Mouse (Mus musculus) heart, embryonic 15.5 days (tissue): ENCODE data around the gene Ppm1e. TPM values are rescaled to one million over a fixed set of nuclear protein-coding genes. Genes with fewer than 3 reads are reported as not detected.
A peak's percentile ranks its signal among the peaks of the same experiment; 100 is the strongest.

Source experiments
- ATAC-seq: fragments of 200-750 bp; cut with Nextera tagmentation; replicated peaks from 2 replicates; pipeline ENCODE4 v1.8.0; 2017; ENCODE audit warnings: low read depth, moderate TSS enrichment; ENCODE audit not compliant: insufficient number of reproducible peaks, insufficient read depth, low FRiP score
- H3K27ac ChIP-seq: fragments of 300-500 bp; sonication (generic); 2 replicates; pipeline ENCODE4 v1.5.1; 2015; ENCODE audit warnings: mild to moderate bottlenecking, inconsistent platforms
- H3K27me3 ChIP-seq: fragments of 300-500 bp; sonication (generic); 2 replicates; pipeline ENCODE4 v1.6.1; 2015; ENCODE audit warnings: inconsistent platforms
- H3K36me3 ChIP-seq: fragments of 300-500 bp; sonication (generic); 2 replicates; pipeline ENCODE4 v1.6.1; 2015; ENCODE audit warnings: mild to moderate bottlenecking, inconsistent platforms
- H3K4me1 ChIP-seq: fragments of 300-500 bp; sonication (generic); replicated peaks from 2 replicates; pipeline ENCODE4 v1.6.1; 2015; ENCODE audit warnings: inconsistent platforms
- H3K4me2 ChIP-seq: fragments of 300-500 bp; sonication (generic); 2 replicates; pipeline ENCODE4 v1.6.1; 2015; ENCODE audit warnings: inconsistent platforms, mild to moderate bottlenecking, moderate library complexity
- H3K4me3 ChIP-seq: fragments of 300-500 bp; sonication (generic); 2 replicates; pipeline ENCODE4 v1.5.1; 2015; ENCODE audit warnings: mild to moderate bottlenecking, inconsistent platforms
- H3K9ac ChIP-seq: fragments of 300-500 bp; sonication (generic); 2 replicates; pipeline ENCODE4 v1.6.1; 2015; ENCODE audit warnings: mild to moderate bottlenecking, inconsistent platforms
- H3K9me3 ChIP-seq: fragments of 300-500 bp; sonication (generic); replicated peaks from 2 replicates; pipeline ENCODE4 v1.6.1; 2016; ENCODE audit warnings: inconsistent platforms
- WGBS: fragments of 180-500 bp; shearing (Covaris S2); methylation state at CpG from one replicate; pipeline ENCODE4 v1.1.7; 2015; ENCODE audit warnings: mixed read lengths; 5-methylcytosine and 5-hydroxymethylcytosine counted together
- polyA plus RNA-seq: library from polyadenylated mRNA; unstranded; fragments of >200 nt; fragmentation: Nextera tagmentation; extraction: Ambion mirVana; gene quantifications from 2 replicates; pipeline ENCODE4 v1.2.1, GENCODE M21; 2015

Gene Ppm1e
- polyA plus RNA-seq, 1 experiment from 2014 or later, result 6.2 TPM

DNA sequence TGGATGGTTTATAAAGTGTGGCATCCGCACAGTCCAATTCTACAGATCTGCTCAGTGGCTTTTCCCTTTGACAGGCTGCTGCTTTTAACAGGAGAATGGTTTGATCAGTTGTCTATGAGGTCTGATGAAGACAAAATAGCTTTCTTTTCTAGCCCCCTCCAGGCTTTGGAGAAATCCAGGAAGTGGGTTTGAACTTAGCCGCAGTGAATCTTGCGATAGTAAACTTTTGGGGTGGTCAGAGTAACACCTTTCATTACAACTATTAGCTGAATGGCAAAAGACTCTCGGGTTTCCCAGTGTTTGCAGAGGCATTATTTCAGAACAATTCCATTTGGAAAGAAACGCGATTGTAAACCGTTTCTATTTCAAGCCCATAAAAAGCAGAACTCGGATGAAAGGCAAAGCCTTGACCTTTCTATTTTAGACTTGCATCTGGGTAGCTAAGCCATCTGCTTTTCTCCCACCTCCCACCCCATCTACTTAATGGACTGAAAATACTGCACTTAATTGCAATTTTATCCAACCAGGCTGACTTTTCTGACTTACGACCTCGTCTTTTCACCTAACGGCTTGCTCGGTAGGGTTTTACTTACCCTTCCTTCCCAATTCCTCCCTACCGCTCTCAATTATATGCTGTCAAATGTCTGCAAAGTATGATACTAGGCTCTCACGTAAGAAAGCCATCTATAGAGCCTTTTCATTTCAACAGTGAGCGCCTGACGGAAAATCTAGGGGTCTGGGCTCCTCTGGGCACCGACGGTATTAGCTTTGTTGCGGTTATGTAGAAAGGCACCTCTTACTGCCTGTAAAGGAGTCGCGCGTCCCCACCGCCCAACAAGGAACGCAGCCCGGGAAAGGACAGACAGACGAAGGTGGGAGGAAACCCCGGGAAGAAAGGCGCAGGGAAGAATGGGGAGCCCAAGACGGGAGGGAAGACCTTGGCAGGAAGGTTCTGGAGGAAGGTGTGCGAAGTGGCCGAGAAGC, 1.2 kb downstream of the Ppm1e start:
- 6% methylated on average over 31 of the region's 31 CpGs for WGBS
- no peak for ATAC-seq
- Histone ChIP-seq H3K27ac (peak overlapping the region; percentile 48; the same call in 1 of the 2 replicates), H3K9ac (peak overlapping the region; percentile 65), H3K36me3 (no peaks in the 10 kb centered on the region), H3K27me3 (peaks cover 8% of the 10 kb centered on the region; the same call in 1 of the 2 replicates), H3K4me1 (peaks cover 14% of the 10 kb centered on the region), H3K9me3 (no peaks in the 10 kb centered on the region), H3K4me2 (peak overlapping the region; percentile 77), H3K4me3 (peak overlapping the region; percentile 65)

DNA sequence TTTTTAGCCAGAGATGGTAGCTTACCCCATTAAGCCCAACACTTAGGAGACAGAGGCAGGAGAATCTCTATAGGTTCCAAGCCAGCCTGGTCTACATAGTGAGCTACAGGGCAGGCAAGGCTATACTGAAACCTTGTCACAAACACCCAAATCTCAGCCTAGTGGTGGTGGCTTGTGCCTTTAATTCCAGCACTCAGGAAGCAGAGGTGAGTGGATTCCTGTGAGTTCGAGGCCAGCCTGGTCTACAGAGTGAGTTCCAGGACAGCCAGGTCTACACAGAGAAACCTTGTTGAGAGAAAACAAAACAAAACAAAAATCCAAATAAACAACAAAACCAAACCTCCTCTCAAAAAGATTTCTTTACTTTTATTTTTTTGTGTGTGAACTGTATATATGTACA, 4.0 kb downstream of the Ppm1e start:
- 0 out of 2 replicates have a peak, but pooled peaks cover 3% of the 10 kb centered on the region for H3K27me3 ChIP-seq
- H3K9me3 ChIP-seq, result no peaks in the 10 kb centered on the region
- H3K4me2 ChIP-seq, result no peak overlapping the region
- ATAC-seq, result no peak
- peaks cover 14% of the 10 kb centered on the region for H3K4me1 ChIP-seq
- WGBS, result 90% methylated on average over 1 of the region's 1 CpGs
- H3K36me3 ChIP-seq, result no peaks in the 10 kb centered on the region
- H3K4me3 ChIP-seq, result no peak overlapping the region
- H3K9ac ChIP-seq, result no peak overlapping the region
- H3K27ac ChIP-seq, result no peak overlapping the region

DNA sequence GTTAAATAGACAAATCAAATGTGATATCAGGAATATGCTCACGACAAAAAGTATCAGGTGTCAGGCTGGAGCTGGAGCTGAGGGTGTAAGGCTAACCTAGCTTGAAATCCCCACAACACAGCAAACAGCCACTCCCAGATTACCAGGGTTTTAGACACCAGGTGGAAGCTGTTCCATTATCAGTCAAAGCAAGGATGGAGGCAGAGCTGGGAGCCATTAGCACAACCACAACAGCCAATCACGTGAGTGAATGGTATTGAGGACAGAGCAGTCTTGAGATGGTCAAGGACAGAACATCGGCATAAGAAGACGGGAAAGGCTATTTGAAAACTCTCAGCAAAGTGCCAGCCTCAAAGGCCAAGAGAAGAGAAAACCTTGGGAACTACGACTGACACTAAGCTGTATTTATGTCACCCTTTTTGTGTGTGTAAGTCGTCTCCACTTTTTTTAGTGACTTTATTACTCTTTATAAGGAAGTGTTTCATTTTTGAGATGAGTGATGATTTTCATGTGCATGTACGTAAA, 5.1 kb downstream of the Ppm1e start:
- 80% methylated on average over 7 of the region's 7 CpGs for WGBS
- H3K36me3 ChIP-seq, result no peaks in the 10 kb centered on the region
- H3K9ac ChIP-seq, result no peak overlapping the region
- H3K4me2 ChIP-seq, result no peak overlapping the region
- no peak for ATAC-seq
- no peaks in the 10 kb centered on the region for H3K9me3 ChIP-seq
- H3K4me3 ChIP-seq, result no peak overlapping the region
- H3K27ac ChIP-seq, result no peak overlapping the region
- H3K27me3 ChIP-seq, result no peaks in the 10 kb centered on the region
- H3K4me1 ChIP-seq, result peaks cover 8% of the 10 kb centered on the region

DNA sequence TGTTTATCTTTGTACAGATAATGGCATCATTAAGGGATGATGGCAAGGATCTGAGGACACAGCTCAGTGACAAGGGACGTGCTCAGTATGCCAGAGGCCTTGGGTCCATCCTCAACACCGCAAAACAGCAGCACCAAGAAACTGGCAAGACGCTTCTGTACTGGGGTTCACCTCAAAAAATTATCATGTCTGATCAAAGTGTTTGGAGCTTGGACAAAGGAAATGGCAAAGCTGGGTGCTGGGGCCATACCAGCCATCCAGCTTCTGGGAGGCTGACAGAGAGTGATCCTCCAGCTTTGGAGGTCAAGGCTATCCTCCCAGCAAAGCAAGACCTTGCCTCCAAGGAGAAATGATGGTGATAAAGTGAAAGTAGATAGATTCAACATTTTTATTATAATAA, 32.4 kb downstream of the Ppm1e start:
- WGBS, result 76% methylated on average over 3 of the region's 3 CpGs
- Histone ChIP-seq H3K9ac (no peak overlapping the region), H3K4me1 (no peaks in the 10 kb centered on the region), H3K4me3 (no peak overlapping the region), H3K4me2 (no peak overlapping the region), H3K27ac (no peak overlapping the region), H3K36me3 (no peaks in the 10 kb centered on the region), H3K27me3 (no peaks in the 10 kb centered on the region), H3K9me3 (no peaks in the 10 kb centered on the region)
- ATAC-seq, result no peak

DNA sequence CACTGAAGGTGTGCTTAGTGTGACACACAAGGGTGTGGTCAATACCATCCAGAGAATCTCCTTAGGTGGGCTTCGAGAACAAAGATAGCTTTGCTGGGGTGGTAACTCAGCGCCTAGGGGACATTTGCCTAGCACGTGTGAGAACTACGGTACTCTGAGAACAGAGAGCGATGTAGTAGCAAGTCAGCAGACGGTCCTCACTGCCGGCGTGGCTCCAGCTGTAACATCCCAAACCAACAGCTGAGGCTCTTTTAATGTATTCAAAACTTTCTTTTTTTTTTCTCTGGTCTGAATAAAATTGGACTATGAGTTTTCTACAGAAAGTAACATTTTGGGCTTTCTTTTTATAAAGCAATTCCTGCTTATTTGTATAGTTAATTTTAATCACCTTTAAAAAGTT, 36.3 kb downstream of the Ppm1e start:
- ATAC-seq, result no peak
- 68% methylated on average over 8 of the region's 8 CpGs for WGBS
- no peak overlapping the region for H3K9ac ChIP-seq
- H3K27ac ChIP-seq, result no peak overlapping the region
- peaks cover 2% of the 10 kb centered on the region; the same call in 1 of the 2 replicates for H3K4me1 ChIP-seq
- H3K27me3 ChIP-seq, result no peaks in the 10 kb centered on the region
- H3K36me3 ChIP-seq, result no peaks in the 10 kb centered on the region
- no peaks in the 10 kb centered on the region for H3K9me3 ChIP-seq
- no peak overlapping the region for H3K4me3 ChIP-seq
- H3K4me2 ChIP-seq, result no peak overlapping the region

DNA sequence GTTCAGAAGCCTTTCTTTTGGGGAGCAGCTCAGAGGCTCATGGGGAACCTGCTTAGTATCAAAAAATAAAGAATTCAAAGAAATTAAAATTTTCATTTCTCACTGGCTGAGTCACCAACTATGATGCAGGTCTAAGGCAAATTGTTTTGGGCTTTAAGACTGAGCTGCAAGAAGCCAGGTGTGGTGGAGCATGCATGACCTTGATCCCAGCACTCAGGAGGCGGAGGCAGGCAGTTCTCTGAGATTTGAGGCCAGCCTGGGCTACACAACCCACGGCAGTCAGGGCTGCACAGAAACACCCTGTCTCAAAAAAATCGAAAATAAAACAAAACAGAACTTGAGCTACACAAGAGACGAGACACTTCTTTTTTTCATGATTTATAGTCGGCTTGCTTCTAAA, 38.8 kb downstream of the Ppm1e start:
- 56% methylated on average over 5 of the region's 5 CpGs for WGBS

DNA sequence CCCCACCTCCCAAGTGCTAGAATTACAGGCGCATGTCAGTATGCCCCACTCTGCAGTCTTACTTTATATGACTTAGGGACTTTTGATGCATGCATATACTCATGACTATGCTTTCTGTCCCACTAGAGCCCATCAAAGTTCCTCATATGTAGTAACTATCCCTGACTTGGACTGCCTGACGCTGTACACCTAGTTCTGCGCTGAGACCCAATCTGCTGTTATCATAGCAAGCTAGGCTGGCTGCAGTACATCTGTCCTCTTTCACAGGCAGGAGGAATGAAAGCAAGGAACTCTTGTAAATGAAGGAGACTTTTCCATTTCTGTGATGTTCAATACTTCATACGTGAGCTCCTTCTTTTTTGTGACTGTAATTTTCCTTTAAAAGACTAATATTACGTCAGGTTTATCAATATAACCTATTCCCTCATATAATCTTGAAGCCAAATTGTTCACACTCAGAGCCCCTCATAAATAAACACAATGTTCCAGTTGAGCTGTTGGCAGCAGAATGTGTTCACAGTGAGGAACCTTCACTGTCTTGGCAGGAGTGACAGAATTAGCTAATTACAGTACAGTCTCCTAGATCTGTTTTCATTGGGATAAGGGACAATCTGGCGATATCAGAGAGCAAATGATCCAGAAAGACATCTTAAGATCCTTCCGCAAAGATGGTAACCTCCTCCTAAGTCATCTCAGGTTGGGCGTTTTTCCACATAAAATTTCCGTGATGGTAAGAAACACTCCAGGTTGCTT, 39.7 kb downstream of the Ppm1e start:
- no peak overlapping the region for H3K27ac ChIP-seq
- 79% methylated on average over 9 of the region's 9 CpGs for WGBS
- no peaks in the 10 kb centered on the region for H3K27me3 ChIP-seq
- no peak for ATAC-seq
- H3K4me1 ChIP-seq, result peaks cover 2% of the 10 kb centered on the region; the same call in 1 of the 2 replicates
- no peaks in the 10 kb centered on the region for H3K36me3 ChIP-seq
- H3K9ac ChIP-seq, result no peak overlapping the region
- no peaks in the 10 kb centered on the region for H3K9me3 ChIP-seq
- H3K4me3 ChIP-seq, result no peak overlapping the region
- H3K4me2 ChIP-seq, result no peak overlapping the region

More for the DNA sequence above, 38.8 kb downstream of the Ppm1e start:
- Histone ChIP-seq H3K4me1 (peaks cover 2% of the 10 kb centered on the region; the same call in 1 of the 2 replicates), H3K27me3 (no peaks in the 10 kb centered on the region), H3K4me3 (no peak overlapping the region), H3K36me3 (no peaks in the 10 kb centered on the region), H3K27ac (no peak overlapping the region), H3K9ac (no peak overlapping the region), H3K4me2 (no peak overlapping the region), H3K9me3 (no peaks in the 10 kb centered on the region)
- ATAC-seq, result no peak

DNA sequence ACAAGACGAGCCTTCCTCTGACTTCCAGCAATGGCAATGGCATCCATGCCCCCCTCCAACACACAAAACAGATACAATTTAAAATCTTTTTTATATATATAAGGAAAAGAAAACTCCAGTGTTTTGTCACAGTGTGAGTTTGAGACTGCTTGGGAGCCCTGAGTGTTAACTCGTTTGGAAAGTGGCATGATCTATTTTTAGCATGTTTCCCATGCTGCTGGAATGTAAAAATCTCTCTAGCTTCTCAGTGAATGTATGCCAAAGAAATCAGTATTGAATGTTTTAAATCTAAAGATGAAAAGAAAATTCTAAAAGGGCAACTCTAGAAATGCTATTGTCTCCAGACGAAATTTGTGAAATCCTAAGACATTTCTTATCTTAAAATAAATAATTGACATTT, 45.3 kb downstream of the Ppm1e start:
- Histone ChIP-seq H3K9ac (no peak overlapping the region), H3K4me1 (peaks cover 20% of the 10 kb centered on the region), H3K27me3 (no peaks in the 10 kb centered on the region), H3K4me2 (0 out of 2 replicates have a peak overlapping the region, but pooled peaks have one; percentile 22), H3K27ac (peak overlapping the region; percentile 70), H3K4me3 (no peak overlapping the region), H3K36me3 (no peaks in the 10 kb centered on the region), H3K9me3 (no peaks in the 10 kb centered on the region)
- no peak for ATAC-seq
- WGBS, result 24% methylated on average over 3 of the region's 3 CpGs

DNA sequence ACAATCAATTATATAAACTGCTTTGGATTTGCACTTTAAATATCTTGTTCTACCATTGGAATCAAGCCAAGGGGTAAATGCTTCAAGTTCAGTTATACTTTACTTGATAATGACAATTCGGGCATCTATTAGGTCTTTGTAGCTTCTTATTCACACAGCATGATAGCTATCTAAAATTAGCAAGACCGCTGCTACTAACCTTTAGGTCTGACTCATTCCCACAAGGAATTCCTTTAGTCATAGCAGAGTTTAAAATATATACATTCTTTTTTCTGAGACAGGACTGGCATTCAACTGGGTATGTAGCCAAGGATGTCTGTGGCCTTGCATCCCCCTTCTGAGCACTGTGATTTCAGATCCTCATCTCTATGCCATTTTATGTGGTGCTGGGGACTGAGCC, 48.5 kb downstream of the Ppm1e start:
- Histone ChIP-seq H3K4me2 (no peak overlapping the region), H3K36me3 (no peaks in the 10 kb centered on the region), H3K27ac (peak overlapping the region; percentile 42; the same call in 1 of the 2 replicates), H3K9me3 (no peaks in the 10 kb centered on the region), H3K4me1 (peaks cover 20% of the 10 kb centered on the region), H3K4me3 (no peak overlapping the region), H3K9ac (no peak overlapping the region), H3K27me3 (no peaks in the 10 kb centered on the region)
- ATAC-seq, result no peak
- WGBS, result 38% methylated on average over 2 of the region's 2 CpGs

DNA sequence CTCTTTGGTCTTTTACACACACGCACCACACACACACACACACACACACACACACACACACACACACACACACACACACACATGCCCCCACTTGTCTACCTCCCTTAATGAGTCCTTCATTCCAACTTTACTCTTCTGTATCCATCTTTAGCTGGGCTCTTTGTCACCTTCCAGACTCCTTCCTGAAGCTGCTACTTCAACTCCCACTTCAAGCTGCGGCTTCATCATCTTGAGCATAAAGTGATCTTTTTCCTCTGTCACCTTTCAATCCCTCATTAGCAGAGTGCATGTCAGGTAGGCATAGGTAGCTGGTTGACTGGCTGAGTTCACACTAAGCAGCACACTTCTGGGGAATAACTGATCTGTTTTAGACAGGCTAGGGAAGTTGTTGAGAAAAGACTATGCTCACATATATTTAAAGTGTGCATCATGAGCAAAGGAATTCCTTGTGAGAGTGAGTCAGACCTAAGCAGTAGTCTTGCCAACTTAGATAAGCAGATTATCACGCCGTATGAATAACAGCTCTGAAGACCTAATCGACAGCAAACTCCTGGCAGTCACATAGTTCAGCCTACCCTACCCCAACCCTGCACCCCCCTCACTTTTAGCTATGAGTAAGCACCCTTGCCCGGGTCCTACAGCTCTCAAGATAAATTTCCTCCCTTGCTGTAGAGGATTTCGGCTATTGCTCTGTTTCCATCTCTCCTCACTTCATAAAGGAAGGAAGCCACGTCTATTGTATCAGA, 49.3 kb downstream of the Ppm1e start:
- H3K27me3 ChIP-seq, result no peaks in the 10 kb centered on the region
- peak; percentile 79 for ATAC-seq
- H3K4me3 ChIP-seq, result no peak overlapping the region
- peak overlapping the region; percentile 34 for H3K4me2 ChIP-seq
- H3K36me3 ChIP-seq, result no peaks in the 10 kb centered on the region
- peaks cover 20% of the 10 kb centered on the region for H3K4me1 ChIP-seq
- no peaks in the 10 kb centered on the region for H3K9me3 ChIP-seq
- peak overlapping the region; percentile 72 for H3K27ac ChIP-seq
- WGBS, result 30% methylated on average over 8 of the region's 8 CpGs
- H3K9ac ChIP-seq, result no peak overlapping the region
